Mouse (Mus musculus) heart, embryonic 13.5 days (tissue): ENCODE measurements around the gene Plscr5. TPM values are rescaled to one million over a fixed set of nuclear protein-coding genes. Genes with fewer than 3 reads are reported as not detected.
"Not testable (repeated sequence)": the region's sequence is repeated elsewhere in the genome, so short reads cannot be mapped to it uniquely, and the experiment has no call there.

Experiments
- ATAC-seq: fragments of 200-750 bp; cut with Nextera tagmentation; 2 replicates; pipeline ENCODE4 v1.8.0; 2017; ENCODE audit warnings: moderate TSS enrichment; ENCODE audit not compliant: insufficient number of reproducible peaks, low FRiP score, low TSS enrichment; ENCODE audit errors: extremely low read depth
- H3K27ac ChIP-seq: fragments of 300-500 bp; sonication (generic); replicated peaks from 2 replicates; pipeline ENCODE4 v1.5.1; 2015; ENCODE audit warnings: moderate library complexity, mild to moderate bottlenecking, inconsistent platforms
- H3K27me3 ChIP-seq: fragments of 300-500 bp; sonication (generic); replicated peaks from 2 replicates; pipeline ENCODE4 v1.6.1; 2015; ENCODE audit warnings: mild to moderate bottlenecking, inconsistent platforms
- H3K36me3 ChIP-seq: fragments of 300-500 bp; sonication (generic); 2 replicates; pipeline ENCODE4 v1.6.1; 2015; ENCODE audit warnings: mild to moderate bottlenecking, inconsistent platforms
- H3K4me1 ChIP-seq: fragments of 300-500 bp; sonication (generic); 2 replicates; pipeline ENCODE4 v1.6.1; 2015; ENCODE audit warnings: inconsistent platforms
- H3K4me2 ChIP-seq: fragments of 300-500 bp; sonication (generic); 2 replicates; pipeline ENCODE4 v1.6.1; 2015; ENCODE audit warnings: inconsistent platforms, mild to moderate bottlenecking, moderate library complexity
- H3K4me3 ChIP-seq: fragments of 300-500 bp; sonication (generic); 2 replicates; pipeline ENCODE4 v1.5.1; 2015; ENCODE audit warnings: moderate library complexity, mild to moderate bottlenecking, inconsistent platforms
- H3K9ac ChIP-seq: fragments of 300-500 bp; sonication (generic); 2 replicates; pipeline ENCODE4 v1.6.1; 2015; ENCODE audit warnings: inconsistent platforms, mild to moderate bottlenecking, moderate library complexity
- H3K9me3 ChIP-seq: fragments of 300-500 bp; sonication (generic); 2 replicates; pipeline ENCODE4 v1.6.1; 2016; ENCODE audit warnings: inconsistent platforms
- WGBS: fragments of 180-500 bp; shearing (Covaris S2); methylation state at CpG from one replicate; pipeline ENCODE4 v1.1.7; 2015; ENCODE audit warnings: mixed read lengths; 5-methylcytosine and 5-hydroxymethylcytosine counted together
- polyA plus RNA-seq: library from polyadenylated mRNA; unstranded; fragments of >200 nt; fragmentation: Nextera tagmentation; extraction: Ambion mirVana; gene quantifications from 2 replicates; pipeline ENCODE4 v1.2.1, GENCODE M21; 2015

Plscr5 gene
- not detected in 2 replicates for polyA plus RNA-seq

- H3K4me3 ChIP-seq: not testable (repeated sequence)
Measured at GRCm38 (mm10) chr9:92192636-92193035, at the start of gene Plscr5. Plscr5 (plus strand) TSS chr9:92192936.

GRCm38 (mm10) chr9:92147555-92148248, 45.0 kb upstream of the Plscr5 start:
- Histone ChIP-seq H3K27ac (no peak overlapping the region), H3K4me3 (no peak overlapping the region), H3K4me1 (no peaks in the 10 kb centered on the region), H3K9ac (no peak overlapping the region), H3K36me3 (no peaks in the 10 kb centered on the region), H3K9me3 (no peaks in the 10 kb centered on the region), H3K27me3 (no peaks in the 10 kb centered on the region), H3K4me2 (no peak overlapping the region)
- 15% methylated on average over 7 of the region's 7 CpGs for WGBS
- no peak for ATAC-seq

More at GRCm38 (mm10) chr9:92192636-92193035, at the start of gene Plscr5:
- H3K27me3 ChIP-seq, ATAC-seq, H3K36me3 ChIP-seq, H3K27ac ChIP-seq, H3K9me3 ChIP-seq, H3K4me1 ChIP-seq, H3K4me2 ChIP-seq, H3K9ac ChIP-seq: not testable (repeated sequence)
- 55% methylated on average over 9 of the region's 9 CpGs for WGBS

- Histone ChIP-seq H3K27me3 (no peaks in the 10 kb centered on the region), H3K4me3 (no peak overlapping the region), H3K9ac (no peak overlapping the region), H3K27ac (no peak overlapping the region), H3K9me3 (no peaks in the 10 kb centered on the region), H3K4me2 (no peak overlapping the region), H3K4me1 (no peaks in the 10 kb centered on the region), H3K36me3 (no peaks in the 10 kb centered on the region)
- ATAC-seq: no peak
- 79% methylated on average over 4 of the region's 4 CpGs for WGBS
Measured at GRCm38 (mm10) chr9:92162213-92162612, 30.5 kb upstream of the Plscr5 start.

- Histone ChIP-seq H3K27ac (no peak overlapping the region), H3K9ac (no peak overlapping the region), H3K9me3 (no peaks in the 10 kb centered on the region), H3K4me3 (no peak overlapping the region), H3K27me3 (no peaks in the 10 kb centered on the region), H3K4me2 (no peak overlapping the region), H3K4me1 (no peaks in the 10 kb centered on the region; the same call in 1 of the 2 replicates), H3K36me3 (no peaks in the 10 kb centered on the region)
- 80% methylated on average over 3 of the region's 3 CpGs for WGBS
- no peak; the same call in 1 of the 2 replicates for ATAC-seq
Measured at GRCm38 (mm10) chr9:92173318-92173985, 19.3 kb upstream of the Plscr5 start.

GRCm38 (mm10) chr9:92174176-92175075, 18.3 kb upstream of the Plscr5 start:
- Histone ChIP-seq H3K27ac (no peak overlapping the region), H3K9me3 (no peaks in the 10 kb centered on the region), H3K4me3 (no peak overlapping the region), H3K9ac (no peak overlapping the region), H3K27me3 (no peaks in the 10 kb centered on the region), H3K36me3 (no peaks in the 10 kb centered on the region), H3K4me1 (no peaks in the 10 kb centered on the region; the same call in 1 of the 2 replicates), H3K4me2 (no peak overlapping the region)
- WGBS: 56% methylated on average over 15 of the region's 15 CpGs
- no peak for ATAC-seq

- no peak for ATAC-seq
- H3K9ac ChIP-seq: no peak overlapping the region
- no peak overlapping the region for H3K4me2 ChIP-seq
- H3K27me3 ChIP-seq: no peaks in the 10 kb centered on the region
- no peaks in the 10 kb centered on the region; the same call in 1 of the 2 replicates for H3K4me1 ChIP-seq
- H3K9me3 ChIP-seq: no peaks in the 10 kb centered on the region
- no peaks in the 10 kb centered on the region for H3K36me3 ChIP-seq
- H3K27ac ChIP-seq: no peak overlapping the region
- WGBS: 68% methylated on average over 2 of the region's 2 CpGs
- H3K4me3 ChIP-seq: no peak overlapping the region
Measured at GRCm38 (mm10) chr9:92178861-92179469, 13.8 kb upstream of the Plscr5 start.

- Histone ChIP-seq H3K36me3 (no peaks in the 10 kb centered on the region), H3K9ac (no peak overlapping the region), H3K4me1 (no peaks in the 10 kb centered on the region), H3K9me3 (no peaks in the 10 kb centered on the region), H3K4me3 (no peak overlapping the region), H3K27ac (no peak overlapping the region), H3K4me2 (no peak overlapping the region), H3K27me3 (no peaks in the 10 kb centered on the region)
- no peak for ATAC-seq
- 64% methylated on average over 2 of the region's 2 CpGs for WGBS
Measured at GRCm38 (mm10) chr9:92191295-92191694, 1.4 kb upstream of the Plscr5 start.

GRCm38 (mm10) chr9:92198408-92198807, 5.7 kb downstream of the Plscr5 start:
- ATAC-seq: no peak
- Histone ChIP-seq H3K4me2 (no peak overlapping the region), H3K9me3 (no peaks in the 10 kb centered on the region), H3K27ac (no peak overlapping the region), H3K9ac (no peak overlapping the region), H3K36me3 (no peaks in the 10 kb centered on the region), H3K4me3 (no peak overlapping the region), H3K4me1 (no peaks in the 10 kb centered on the region), H3K27me3 (no peaks in the 10 kb centered on the region)
- WGBS: 41% methylated on average over 3 of the region's 3 CpGs

GRCm38 (mm10) chr9:92199564-92199963, 6.8 kb downstream of the Plscr5 start:
- Histone ChIP-seq H3K36me3 (no peaks in the 10 kb centered on the region), H3K4me1 (no peaks in the 10 kb centered on the region), H3K9ac (no peak overlapping the region), H3K4me3 (no peak overlapping the region), H3K9me3 (no peaks in the 10 kb centered on the region), H3K4me2 (no peak overlapping the region), H3K27ac (no peak overlapping the region), H3K27me3 (no peaks in the 10 kb centered on the region)
- 68% methylated on average over 5 of the region's 5 CpGs for WGBS
- ATAC-seq: no peak

GRCm38 (mm10) chr9:92204397-92204796, 11.7 kb downstream of the Plscr5 start:
- Histone ChIP-seq H3K36me3 (no peaks in the 10 kb centered on the region), H3K4me3 (no peak overlapping the region), H3K9ac (no peak overlapping the region), H3K27me3 (no peaks in the 10 kb centered on the region), H3K27ac (no peak overlapping the region), H3K4me2 (no peak overlapping the region), H3K9me3 (no peaks in the 10 kb centered on the region), H3K4me1 (no peaks in the 10 kb centered on the region)
- ATAC-seq: no peak
- 40% methylated on average over 2 of the region's 2 CpGs for WGBS

GRCm38 (mm10) chr9:92207307-92207706, 14.6 kb downstream of the Plscr5 start:
- H3K4me1 ChIP-seq: peaks cover 4% of the 10 kb centered on the region; the same call in 1 of the 2 replicates
- H3K36me3 ChIP-seq: no peaks in the 10 kb centered on the region
- peak overlapping the region; percentile 20 for H3K4me2 ChIP-seq
- no peak overlapping the region for H3K4me3 ChIP-seq
- 47% methylated on average over 4 of the region's 4 CpGs for WGBS
- no peaks in the 10 kb centered on the region for H3K27me3 ChIP-seq
- no peak overlapping the region for H3K27ac ChIP-seq
- H3K9me3 ChIP-seq: no peaks in the 10 kb centered on the region
- H3K9ac ChIP-seq: no peak overlapping the region
- no peak for ATAC-seq
